Mouse (Mus musculus) thymus, postnatal 14 days (tissue): Measurements from ENCODE around the gene BC016579.

Experiments
- DNase-seq: peaks from one replicate; pipeline ENCODE4 v3.0.0; 2021

BC016579 gene

GRCm38 (mm10) chr16:45653934-45654332 lies at the start of gene BC016579:
Gene BC016579 (minus strand): TSS chr16:45654068.
- peak; percentile 25 for DNase-seq

GRCm38 (mm10) chr16:45699301-45699700 lies 45.4 kb upstream of the BC016579 start:
- DNase-seq, result no peak

GRCm38 (mm10) chr16:45697996-45698395 lies 44.1 kb upstream of the BC016579 start:
- no peak for DNase-seq

GRCm38 (mm10) chr16:45695445-45696160 lies 41.7 kb upstream of the BC016579 start:
- no peak for DNase-seq

- DNase-seq, result no peak
These were observed 39.7 kb upstream of the BC016579 start, which contains the start of gene Tmprss7 for GRCm38 (mm10) chr16:45693558-45693957. Gene Tmprss7 (minus strand): TSS chr16:45693658.

- no peak for DNase-seq
These were observed 39.0 kb upstream of the BC016579 start for GRCm38 (mm10) chr16:45692851-45693250.

- DNase-seq, result peak; percentile 9
These were observed 36.3 kb upstream of the BC016579 start for GRCm38 (mm10) chr16:45690178-45690577.

- DNase-seq, result no peak
These were observed 33.0 kb upstream of the BC016579 start for GRCm38 (mm10) chr16:45686833-45687232.

GRCm38 (mm10) chr16:45685295-45685694 lies 31.4 kb upstream of the BC016579 start:
- no peak for DNase-seq

- DNase-seq, result peak; percentile 30
These were observed 30.9 kb upstream of the BC016579 start for GRCm38 (mm10) chr16:45684815-45685214.

- DNase-seq, result no peak
These were observed 22.6 kb upstream of the BC016579 start for GRCm38 (mm10) chr16:45676462-45676861.

- DNase-seq, result no peak
These were observed 16.1 kb upstream of the BC016579 start for GRCm38 (mm10) chr16:45670005-45670404.

- DNase-seq, result no peak
These were observed 14.3 kb upstream of the BC016579 start for GRCm38 (mm10) chr16:45668178-45668577.

GRCm38 (mm10) chr16:45666136-45666535 lies 12.3 kb upstream of the BC016579 start:
- DNase-seq, result no peak

GRCm38 (mm10) chr16:45662381-45662780 lies 8.5 kb upstream of the BC016579 start:
- no peak for DNase-seq

- no peak for DNase-seq
These were observed 5.7 kb upstream of the BC016579 start for GRCm38 (mm10) chr16:45659596-45659995.

- no peak for DNase-seq
These were observed 4.4 kb upstream of the BC016579 start for GRCm38 (mm10) chr16:45658248-45658647.

GRCm38 (mm10) chr16:45657574-45658159 lies 3.8 kb upstream of the BC016579 start:
- no peak for DNase-seq

GRCm38 (mm10) chr16:45654465-45654864 lies 597 bp upstream of the BC016579 start:
- no peak for DNase-seq

- no peak for DNase-seq
These were observed 597 bp downstream of the BC016579 start for GRCm38 (mm10) chr16:45653009-45653933.

GRCm38 (mm10) chr16:45651497-45651896 lies 2.4 kb downstream of the BC016579 start:
- DNase-seq, result no peak

- DNase-seq, result no peak
These were observed 9.5 kb downstream of the BC016579 start for GRCm38 (mm10) chr16:45644380-45644779.

- no peak for DNase-seq
These were observed 9.9 kb downstream of the BC016579 start for GRCm38 (mm10) chr16:45643944-45644343.
